Mouse (Mus musculus) heart, embryonic 15.5 days (tissue): ENCODE results near the gene Cxcr1. TPM values are rescaled to one million over a fixed set of nuclear protein-coding genes. Genes with fewer than 3 reads are reported as not detected.
"Not testable (repeated sequence)": the region's sequence is repeated elsewhere in the genome, so short reads cannot be mapped to it uniquely, and the experiment has no call there.

ENCODE experiments used
- ATAC-seq: fragments of 200-750 bp; cut with Nextera tagmentation; replicated peaks from 2 replicates; pipeline ENCODE4 v1.8.0; 2017; ENCODE audit warnings: low read depth, moderate TSS enrichment; ENCODE audit not compliant: insufficient number of reproducible peaks, insufficient read depth, low FRiP score
- H3K27ac ChIP-seq: fragments of 300-500 bp; sonication (generic); 2 replicates; pipeline ENCODE4 v1.5.1; 2015; ENCODE audit warnings: mild to moderate bottlenecking, inconsistent platforms
- H3K27me3 ChIP-seq: fragments of 300-500 bp; sonication (generic); 2 replicates; pipeline ENCODE4 v1.6.1; 2015; ENCODE audit warnings: inconsistent platforms
- H3K36me3 ChIP-seq: fragments of 300-500 bp; sonication (generic); 2 replicates; pipeline ENCODE4 v1.6.1; 2015; ENCODE audit warnings: mild to moderate bottlenecking, inconsistent platforms
- H3K4me1 ChIP-seq: fragments of 300-500 bp; sonication (generic); replicated peaks from 2 replicates; pipeline ENCODE4 v1.6.1; 2015; ENCODE audit warnings: inconsistent platforms
- H3K4me2 ChIP-seq: fragments of 300-500 bp; sonication (generic); 2 replicates; pipeline ENCODE4 v1.6.1; 2015; ENCODE audit warnings: inconsistent platforms, mild to moderate bottlenecking, moderate library complexity
- H3K4me3 ChIP-seq: fragments of 300-500 bp; sonication (generic); 2 replicates; pipeline ENCODE4 v1.5.1; 2015; ENCODE audit warnings: mild to moderate bottlenecking, inconsistent platforms
- H3K9ac ChIP-seq: fragments of 300-500 bp; sonication (generic); 2 replicates; pipeline ENCODE4 v1.6.1; 2015; ENCODE audit warnings: mild to moderate bottlenecking, inconsistent platforms
- H3K9me3 ChIP-seq: fragments of 300-500 bp; sonication (generic); replicated peaks from 2 replicates; pipeline ENCODE4 v1.6.1; 2016; ENCODE audit warnings: inconsistent platforms
- WGBS: fragments of 180-500 bp; shearing (Covaris S2); methylation state at CpG from one replicate; pipeline ENCODE4 v1.1.7; 2015; ENCODE audit warnings: mixed read lengths; 5-methylcytosine and 5-hydroxymethylcytosine counted together
- microRNA counts: library from miRNA; unstranded; fragments of <30 nt; microRNA quantifications from one replicate; lab custom pipeline; 2016
- microRNA-seq: library from miRNA; unstranded; fragments of <30 nt; microRNA quantifications from one replicate; pipeline ENCODE4, GENCODE M21; 2016
- polyA plus RNA-seq: library from polyadenylated mRNA; unstranded; fragments of >200 nt; fragmentation: Nextera tagmentation; extraction: Ambion mirVana; gene quantifications from 2 replicates; pipeline ENCODE4 v1.2.1, GENCODE M21; 2015

Gene Cxcr1
- polyA plus RNA-seq, 1 experiment from 2014 or later = not detected

- not testable (repeated sequence) for H3K27ac ChIP-seq, H3K9me3 ChIP-seq, H3K9ac ChIP-seq, H3K4me3 ChIP-seq, H3K36me3 ChIP-seq, H3K27me3 ChIP-seq, ATAC-seq, H3K4me2 ChIP-seq
- peaks cover 15% of the 10 kb centered on the region for H3K4me1 ChIP-seq
- 80% methylated on average over 5 of the region's 5 CpGs for WGBS
Observed at GRCm38 (mm10) chr1:74159613-74160012, 34.8 kb downstream of the Cxcr1 start.

- Histone ChIP-seq H3K27ac (peak overlapping the region; percentile 73), H3K9ac (no peak overlapping the region), H3K4me2 (peak overlapping the region; percentile 25), H3K36me3 (no peaks in the 10 kb centered on the region), H3K4me1 (peaks cover 15% of the 10 kb centered on the region), H3K27me3 (no peaks in the 10 kb centered on the region), H3K4me3 (no peak overlapping the region), H3K9me3 (no peaks in the 10 kb centered on the region)
- no peak for ATAC-seq
- WGBS = 39% methylated on average over 14 of the region's 14 CpGs
Observed at GRCm38 (mm10) chr1:74156381-74156910, 38.0 kb downstream of the Cxcr1 start.

GRCm38 (mm10) chr1:74155435-74156012 lies 38.9 kb downstream of the Cxcr1 start:
- ATAC-seq = no peak
- Histone ChIP-seq H3K27ac (no peak overlapping the region), H3K27me3 (no peaks in the 10 kb centered on the region), H3K9ac (no peak overlapping the region), H3K36me3 (no peaks in the 10 kb centered on the region), H3K4me2 (no peak overlapping the region), H3K4me3 (no peak overlapping the region), H3K4me1 (peaks cover 15% of the 10 kb centered on the region), H3K9me3 (no peaks in the 10 kb centered on the region)
- 80% methylated on average over 6 of the region's 6 CpGs for WGBS

- Histone ChIP-seq H3K27me3 (no peaks in the 10 kb centered on the region), H3K4me1 (peaks cover 15% of the 10 kb centered on the region), H3K27ac (no peak within 1 kb of the TSS), H3K9ac (no peak within 1 kb of the TSS), H3K4me3 (no peak within 1 kb of the TSS), H3K36me3 (no peaks in the 10 kb centered on the region), H3K4me2 (no peak within 1 kb of the TSS), H3K9me3 (no peaks in the 10 kb centered on the region)
- 68% methylated on average over 8 of the region's 8 CpGs for WGBS
- ATAC-seq = no peak
Observed at GRCm38 (mm10) chr1:74153461-74154184, 40.8 kb downstream of the Cxcr1 start, which contains the start of gene Cxcr2. TSS of gene Cxcr2 (plus strand) at chr1:74153989.

GRCm38 (mm10) chr1:74151091-74151490 lies 43.3 kb downstream of the Cxcr1 start:
- ATAC-seq = no peak
- 46% methylated on average over 3 of the region's 3 CpGs for WGBS
- Histone ChIP-seq H3K27ac (no peak overlapping the region), H3K36me3 (no peaks in the 10 kb centered on the region), H3K27me3 (no peaks in the 10 kb centered on the region), H3K4me2 (no peak overlapping the region), H3K4me3 (no peak overlapping the region), H3K9me3 (no peaks in the 10 kb centered on the region), H3K9ac (no peak overlapping the region), H3K4me1 (peaks cover 18% of the 10 kb centered on the region)

GRCm38 (mm10) chr1:74150101-74150500 lies 44.3 kb downstream of the Cxcr1 start:
- Histone ChIP-seq H3K27me3 (no peaks in the 10 kb centered on the region), H3K4me3 (no peak overlapping the region), H3K9me3 (no peaks in the 10 kb centered on the region), H3K9ac (no peak overlapping the region), H3K36me3 (no peaks in the 10 kb centered on the region), H3K27ac (no peak overlapping the region), H3K4me2 (no peak overlapping the region), H3K4me1 (peaks cover 15% of the 10 kb centered on the region)
- no peak for ATAC-seq
- WGBS = 81% methylated on average over 3 of the region's 3 CpGs

GRCm38 (mm10) chr1:74149106-74149885 lies 45.1 kb downstream of the Cxcr1 start:
- Histone ChIP-seq H3K4me3 (no peak overlapping the region), H3K4me2 (no peak overlapping the region), H3K36me3 (no peaks in the 10 kb centered on the region), H3K27ac (no peak overlapping the region), H3K4me1 (peaks cover 15% of the 10 kb centered on the region), H3K27me3 (no peaks in the 10 kb centered on the region), H3K9me3 (no peaks in the 10 kb centered on the region), H3K9ac (no peak overlapping the region)
- ATAC-seq = no peak
- 83% methylated on average over 6 of the region's 6 CpGs for WGBS

MicroRNA genes within 50 kb of the gene (microRNA counts, 519-probe panel; counts per million panel counts)
- 2,006 counts per million, percentile 23 among the panel's probes with 10 or more counts for microRNA mmu-miR-1928 (lab: Ali Mortazavi, UCI)

Small RNA genes lying within 50 kb of the gene (microRNA-seq; reads per million reads assigned to microRNA genes)
- gene Mir1928 = not detected

Other genes with a start within 250 kb of the Cxcr1 start
- gene Tns1, start 70.2 kb downstream of the Cxcr1 start, polyA plus RNA-seq = 121 and 140 TPM in 2 replicates
- gene Rufy4, start 69.1 kb downstream of the Cxcr1 start, polyA plus RNA-seq = 0.43 and 0.49 TPM in 2 replicates
- gene Cxcr2, start 40.6 kb downstream of the Cxcr1 start, polyA plus RNA-seq = 0.13 and 0.15 TPM in 2 replicates
- gene Arpc2, start 41.5 kb upstream of the Cxcr1 start, polyA plus RNA-seq = 406 and 413 TPM in 2 replicates
- 0.13 and 0.34 TPM in 2 replicates for gene Gpbar1, start 83.9 kb upstream of the Cxcr1 start, polyA plus RNA-seq
- gene Aamp, start 90.1 kb upstream of the Cxcr1 start, polyA plus RNA-seq = 168 and 209 TPM in 2 replicates
- 276 and 288 TPM in 2 replicates for gene Pnkd, start 90.3 kb upstream of the Cxcr1 start, polyA plus RNA-seq
- gene Tmbim1, start 111.0 kb upstream of the Cxcr1 start, polyA plus RNA-seq = 44.9 and 48.1 TPM in 2 replicates
- gene Catip, start 167.5 kb upstream of the Cxcr1 start, polyA plus RNA-seq = 0.38 and 0.39 TPM in 2 replicates
- gene Slc11a1, start 180.6 kb upstream of the Cxcr1 start, polyA plus RNA-seq = 3.6 and 5.4 TPM in 2 replicates
- gene Ctdsp1, start 196.9 kb upstream of the Cxcr1 start, polyA plus RNA-seq = 55.1 and 68.5 TPM in 2 replicates
- 0.26 and 0.38 TPM in 2 replicates for gene Vil1, start 214.7 kb upstream of the Cxcr1 start, polyA plus RNA-seq